Comparison of ENCODE assay signal across 16 mouse cellular contexts in the genomic region with DNA sequence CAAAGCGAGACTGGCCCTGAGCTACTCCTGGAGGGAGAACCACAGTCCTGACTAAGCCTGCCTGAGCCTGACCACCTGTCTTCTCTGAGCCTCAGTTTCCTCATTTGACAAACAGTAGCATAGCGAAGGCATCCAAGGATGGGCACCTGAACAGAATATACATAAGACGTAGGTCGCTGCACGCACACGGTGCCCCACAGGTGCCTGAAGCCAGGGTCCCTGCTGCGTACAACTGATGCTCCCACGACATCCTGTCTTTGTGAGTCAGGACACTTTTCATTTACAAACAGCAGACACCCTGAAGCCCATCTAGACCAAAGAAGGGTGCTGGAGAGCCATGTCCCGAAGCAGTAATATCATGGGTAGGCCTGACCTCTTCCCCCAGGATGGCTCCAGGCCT. TPM values are rescaled to one million over a fixed set of nuclear protein-coding genes. Genes with fewer than 3 reads are reported as not detected.
"Had no signal": no experiment of that assay in that cellular context is flagged by ENCODE, and none has a peak within 500 bp of the region (broad histone marks: within the 10 kb centered on the region; RNA-seq: fewer than 3 reads in every experiment).

No protein-coding gene starts in this region.

- DNase-seq: kidney, adult 8-10 months; kidney, postnatal 25 days; lung, embryonic 14.5 days; lung, postnatal 14 days had no signal

- H3K27ac ChIP-seq: left cerebral cortex, adult 2 months; limb, embryonic 10.5 days; liver, embryonic 15.5 days; macrophage; midbrain, embryonic 13.5 days; neural tube, embryonic 15.5 days; stomach, postnatal 0 days had no signal

- H3K9me3 ChIP-seq: limb, embryonic 10.5 days; liver, embryonic 15.5 days; midbrain, embryonic 13.5 days; neural tube, embryonic 15.5 days had no signal

- H3K36me3 ChIP-seq: limb, embryonic 10.5 days; liver, embryonic 15.5 days; midbrain, embryonic 13.5 days had no signal

- H3K27me3 ChIP-seq: liver, embryonic 15.5 days; midbrain, embryonic 13.5 days; neural tube, embryonic 15.5 days had no signal

- ATAC-seq: midbrain, embryonic 13.5 days had no signal

- H3K4me3 ChIP-seq: left cerebral cortex, adult 2 months; limb, embryonic 10.5 days; liver, embryonic 15.5 days; midbrain, embryonic 13.5 days; neural tube, embryonic 15.5 days had no signal

- H3K9ac ChIP-seq: liver, embryonic 15.5 days; lung, embryonic 14.5 days; midbrain, embryonic 13.5 days; neural tube, embryonic 15.5 days had no signal

RNA-seq across cellular contexts. Expression of a gene that starts 11.0 kb away (rescaled TPM):
- total RNA-seq: midbrain, postnatal 0 days had no signal

RNA-seq across cellular contexts. Expression of a gene that starts 56.3 kb away (rescaled TPM):
- total RNA-seq: layer of hippocampus, postnatal 25 days; left cerebral cortex, adult 2 months; left cerebral cortex, postnatal 14 days; midbrain, postnatal 0 days had no signal
- polyA plus RNA-seq: limb, embryonic 10.5 days; liver, embryonic 11.5 days; lung, embryonic 14.5 days; midbrain, embryonic 13.5 days; neural tube, embryonic 11.5 days had no signal
